Mouse (Mus musculus) hindbrain, embryonic 13.5 days (tissue): ENCODE measurements around the gene Inhba. TPM values are rescaled to one million over a fixed set of nuclear protein-coding genes. Genes with fewer than 3 reads are reported as not detected.

Source experiments
- ATAC-seq: fragments of 200-750 bp; cut with Nextera tagmentation; 2 replicates; pipeline ENCODE4 v1.8.0; 2017; ENCODE audit warnings: moderate TSS enrichment; ENCODE audit not compliant: low FRiP score
- H3K27ac ChIP-seq: fragments of 300-500 bp; sonication (generic); 2 replicates; pipeline ENCODE4 v1.5.1; 2015; ENCODE audit warnings: inconsistent platforms, mild to moderate bottlenecking, moderate library complexity
- H3K27me3 ChIP-seq: fragments of 300-500 bp; sonication (generic); 2 replicates; pipeline ENCODE4 v1.6.1; 2015; ENCODE audit warnings: mild to moderate bottlenecking, inconsistent platforms
- H3K36me3 ChIP-seq: fragments of 300-500 bp; sonication (generic); 2 replicates; pipeline ENCODE4 v1.6.1; 2015; ENCODE audit warnings: mild to moderate bottlenecking, inconsistent platforms
- H3K4me1 ChIP-seq: fragments of 300-500 bp; sonication (generic); replicated peaks from 2 replicates; pipeline ENCODE4 v1.6.1; 2015; ENCODE audit warnings: inconsistent platforms
- H3K4me2 ChIP-seq: fragments of 300-500 bp; sonication (generic); 2 replicates; pipeline ENCODE4 v1.6.1; 2015; ENCODE audit warnings: inconsistent platforms, mild to moderate bottlenecking, moderate library complexity
- H3K4me3 ChIP-seq: fragments of 300-500 bp; sonication (generic); 2 replicates; pipeline ENCODE4 v1.5.1; 2015; ENCODE audit warnings: mild to moderate bottlenecking, inconsistent platforms
- H3K9ac ChIP-seq: fragments of 300-500 bp; sonication (generic); 2 replicates; pipeline ENCODE4 v1.6.1; 2015; ENCODE audit warnings: mild to moderate bottlenecking, inconsistent platforms
- H3K9me3 ChIP-seq: fragments of 300-500 bp; sonication (generic); 2 replicates; pipeline ENCODE4 v1.6.1; 2016; ENCODE audit warnings: inconsistent platforms
- WGBS: fragments of 180-500 bp; shearing (Covaris S2); methylation state at CpG from one replicate; pipeline ENCODE4 v1.1.7; 2015; 5-methylcytosine and 5-hydroxymethylcytosine counted together
- polyA plus RNA-seq: library from polyadenylated mRNA; unstranded; fragments of >200 nt; fragmentation: Nextera tagmentation; extraction: Ambion mirVana; gene quantifications from 2 replicates; pipeline ENCODE4 v1.2.1, GENCODE M21; 2015

Inhba gene
- 0.56 and 0.78 TPM in 2 replicates for polyA plus RNA-seq

- ATAC-seq = peak; percentile 81
- 4% methylated on average over 31 of the region's 31 CpGs for WGBS
Measured at GRCm38 (mm10) chr13:16011372-16012242, at the start of gene Inhba. Gene Inhba (plus strand): TSS chr13:16011851.

GRCm38 (mm10) chr13:15976584-15976983 lies 35.1 kb upstream of the Inhba start:
- H3K4me2 ChIP-seq = no peak overlapping the region
- no peaks in the 10 kb centered on the region for H3K27me3 ChIP-seq
- no peak for ATAC-seq
- H3K4me1 ChIP-seq = no peaks in the 10 kb centered on the region
- H3K27ac ChIP-seq = no peak overlapping the region
- H3K9ac ChIP-seq = no peak overlapping the region
- no peaks in the 10 kb centered on the region for H3K9me3 ChIP-seq
- WGBS = 91% methylated on average over 1 of the region's 1 CpGs
- H3K4me3 ChIP-seq = no peak overlapping the region
- no peaks in the 10 kb centered on the region for H3K36me3 ChIP-seq

More at GRCm38 (mm10) chr13:16011372-16012242, at the start of gene Inhba:
- Histone ChIP-seq H3K4me3 (peak within 1 kb of the TSS; percentile 52), H3K36me3 (no peaks in the 10 kb centered on the region), H3K27ac (no peak within 1 kb of the TSS), H3K27me3 (peaks cover 41% of the 10 kb centered on the region), H3K4me2 (peak within 1 kb of the TSS; percentile 88), H3K4me1 (peaks cover 13% of the 10 kb centered on the region), H3K9ac (peak within 1 kb of the TSS; percentile 70), H3K9me3 (no peaks in the 10 kb centered on the region)

- no peaks in the 10 kb centered on the region for H3K27me3 ChIP-seq
- ATAC-seq = no peak
- H3K36me3 ChIP-seq = no peaks in the 10 kb centered on the region
- no peak overlapping the region for H3K4me3 ChIP-seq
- H3K4me1 ChIP-seq = no peaks in the 10 kb centered on the region
- WGBS = 85% methylated on average over 3 of the region's 3 CpGs
- H3K4me2 ChIP-seq = no peak overlapping the region
- H3K9ac ChIP-seq = no peak overlapping the region
- H3K9me3 ChIP-seq = no peaks in the 10 kb centered on the region
- H3K27ac ChIP-seq = no peak overlapping the region
Measured at GRCm38 (mm10) chr13:15979551-15979950, 32.1 kb upstream of the Inhba start.

- Histone ChIP-seq H3K4me1 (no peaks in the 10 kb centered on the region), H3K4me2 (no peak overlapping the region), H3K36me3 (no peaks in the 10 kb centered on the region), H3K27me3 (no peaks in the 10 kb centered on the region), H3K9me3 (no peaks in the 10 kb centered on the region), H3K9ac (no peak overlapping the region), H3K4me3 (no peak overlapping the region), H3K27ac (no peak overlapping the region)
- 83% methylated on average over 3 of the region's 3 CpGs for WGBS
- no peak for ATAC-seq
Measured at GRCm38 (mm10) chr13:15982041-15982440, 29.6 kb upstream of the Inhba start.

GRCm38 (mm10) chr13:15985761-15986160 lies 25.9 kb upstream of the Inhba start:
- no peak overlapping the region for H3K4me3 ChIP-seq
- H3K27ac ChIP-seq = no peak overlapping the region
- 67% methylated on average over 2 of the region's 2 CpGs for WGBS
- no peaks in the 10 kb centered on the region for H3K9me3 ChIP-seq
- no peaks in the 10 kb centered on the region for H3K27me3 ChIP-seq
- H3K36me3 ChIP-seq = no peaks in the 10 kb centered on the region
- H3K9ac ChIP-seq = no peak overlapping the region
- no peaks in the 10 kb centered on the region for H3K4me1 ChIP-seq
- ATAC-seq = no peak
- no peak overlapping the region for H3K4me2 ChIP-seq

GRCm38 (mm10) chr13:15986172-15986571 lies 25.5 kb upstream of the Inhba start:
- WGBS = 92% methylated on average over 4 of the region's 4 CpGs
- Histone ChIP-seq H3K9ac (no peak overlapping the region), H3K4me3 (no peak overlapping the region), H3K4me1 (no peaks in the 10 kb centered on the region), H3K9me3 (no peaks in the 10 kb centered on the region), H3K27me3 (no peaks in the 10 kb centered on the region), H3K27ac (no peak overlapping the region), H3K36me3 (no peaks in the 10 kb centered on the region), H3K4me2 (no peak overlapping the region)
- no peak for ATAC-seq

GRCm38 (mm10) chr13:15995314-15995713 lies 16.3 kb upstream of the Inhba start:
- Histone ChIP-seq H3K4me2 (no peak overlapping the region), H3K36me3 (no peaks in the 10 kb centered on the region), H3K4me1 (no peaks in the 10 kb centered on the region), H3K9me3 (no peaks in the 10 kb centered on the region), H3K27ac (no peak overlapping the region), H3K27me3 (no peaks in the 10 kb centered on the region), H3K9ac (no peak overlapping the region), H3K4me3 (no peak overlapping the region)
- no peak for ATAC-seq
- WGBS = 86% methylated on average over 2 of the region's 2 CpGs

GRCm38 (mm10) chr13:16005517-16005916 lies 6.1 kb upstream of the Inhba start:
- 0 out of 2 replicates have a peak, but pooled peaks have one; percentile 73 for ATAC-seq

GRCm38 (mm10) chr13:16007748-16008147 lies 3.9 kb upstream of the Inhba start:
- no peak overlapping the region for H3K9ac ChIP-seq
- no peak overlapping the region for H3K27ac ChIP-seq
- WGBS = 79% methylated on average over 4 of the region's 4 CpGs
- H3K4me2 ChIP-seq = no peak overlapping the region
- H3K36me3 ChIP-seq = no peaks in the 10 kb centered on the region
- no peak overlapping the region for H3K4me3 ChIP-seq
- ATAC-seq = no peak
- H3K9me3 ChIP-seq = no peaks in the 10 kb centered on the region
- H3K27me3 ChIP-seq = peaks cover 19% of the 10 kb centered on the region
- H3K4me1 ChIP-seq = peaks cover 13% of the 10 kb centered on the region

More at GRCm38 (mm10) chr13:16005517-16005916, 6.1 kb upstream of the Inhba start:
- no peaks in the 10 kb centered on the region for H3K9me3 ChIP-seq
- no peak overlapping the region for H3K4me3 ChIP-seq
- H3K27ac ChIP-seq = no peak overlapping the region
- no peak overlapping the region for H3K9ac ChIP-seq
- H3K4me2 ChIP-seq = no peak overlapping the region
- H3K36me3 ChIP-seq = no peaks in the 10 kb centered on the region
- WGBS = 8% methylated on average over 4 of the region's 4 CpGs
- H3K27me3 ChIP-seq = peaks cover 6% of the 10 kb centered on the region; the same call in 1 of the 2 replicates
- H3K4me1 ChIP-seq = no peaks in the 10 kb centered on the region

- 79% methylated on average over 1 of the region's 1 CpGs for whole genome bisulfite sequencing
- H3K27me3 ChIP-seq = peaks cover 25% of the 10 kb centered on the region
- ATAC-seq = no peak
- H3K4me2 ChIP-seq = no peak overlapping the region
- no peak overlapping the region for H3K27ac ChIP-seq
- H3K9me3 ChIP-seq = no peaks in the 10 kb centered on the region
- H3K4me3 ChIP-seq = no peak overlapping the region
- no peak overlapping the region for H3K9ac ChIP-seq
- no peaks in the 10 kb centered on the region for H3K36me3 ChIP-seq
- H3K4me1 ChIP-seq = peaks cover 13% of the 10 kb centered on the region
Measured at GRCm38 (mm10) chr13:16008348-16008747, 3.3 kb upstream of the Inhba start.

GRCm38 (mm10) chr13:16009766-16010465 lies 1.7 kb upstream of the Inhba start:
- no peak overlapping the region for H3K4me3 ChIP-seq
- WGBS = 93% methylated on average over 8 of the region's 8 CpGs

GRCm38 (mm10) chr13:16010586-16010985 lies 1.1 kb upstream of the Inhba start:
- WGBS = 87% methylated on average over 4 of the region's 4 CpGs
- no peak for ATAC-seq
- no peaks in the 10 kb centered on the region for H3K9me3 ChIP-seq
- peaks cover 13% of the 10 kb centered on the region for H3K4me1 ChIP-seq
- H3K4me3 ChIP-seq = no peak overlapping the region
- no peaks in the 10 kb centered on the region for H3K36me3 ChIP-seq
- H3K27ac ChIP-seq = no peak overlapping the region
- peaks cover 31% of the 10 kb centered on the region for H3K27me3 ChIP-seq
- no peak overlapping the region for H3K9ac ChIP-seq
- H3K4me2 ChIP-seq = no peak overlapping the region

More at GRCm38 (mm10) chr13:16009766-16010465, 1.7 kb upstream of the Inhba start:
- Histone ChIP-seq H3K36me3 (no peaks in the 10 kb centered on the region), H3K4me2 (no peak overlapping the region), H3K9ac (no peak overlapping the region), H3K27me3 (peaks cover 29% of the 10 kb centered on the region), H3K9me3 (no peaks in the 10 kb centered on the region), H3K4me1 (peaks cover 13% of the 10 kb centered on the region), H3K27ac (no peak overlapping the region)
- no peak for ATAC-seq
